Mouse (Mus musculus) ES-Bruce4 (cell line): ENCODE results near the gene Irs2.

ENCODE experiments used
- CTCF ChIP-seq: IDR thresholded peaks from one replicate; pipeline ENCODE4 v1.8.1; 2011; ENCODE audit warnings: low read depth, low read length
- POLR2A ChIP-seq: IDR thresholded peaks from one replicate; pipeline ENCODE4 v1.8.1; 2011; ENCODE audit warnings: low read length; ENCODE audit not compliant: insufficient read depth

GRCm38 (mm10) chr8:10943314-10944060 lies 64.8 kb downstream of the Irs2 start:
- no peak for TF ChIP-seq POLR2A
- TF ChIP-seq CTCF = no peak
